Mouse (Mus musculus): Measurements from ENCODE around the gene Rnaseh2a. TPM values are rescaled to one million over a fixed set of nuclear protein-coding genes. Genes with fewer than 3 reads are reported as not detected.
A peak's percentile ranks its signal among the peaks of the same experiment; 100 is the strongest.

The Rnaseh2a gene
- total and polyA plus RNA-seq, 3 experiments = 105 to 109 TPM; not detected in 1

DNA sequence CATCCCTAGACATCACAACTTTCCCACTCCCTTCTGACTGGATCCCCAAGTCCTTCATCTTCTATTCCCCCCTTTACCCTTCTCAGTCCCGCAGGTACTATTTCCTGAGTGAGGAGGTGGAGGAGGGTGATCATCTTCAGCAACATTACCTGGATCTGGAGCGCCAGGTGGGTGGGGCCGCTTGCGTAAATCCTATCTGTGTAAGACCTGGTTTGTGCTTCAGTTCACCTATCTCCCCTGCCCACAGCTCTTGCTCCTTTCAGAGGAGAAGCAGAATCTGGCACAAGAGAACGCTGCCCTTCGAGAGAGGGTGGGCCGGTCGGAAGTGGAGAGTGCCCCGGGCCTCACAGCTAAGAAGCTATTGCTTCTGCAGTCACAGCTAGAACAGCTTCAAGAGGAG lies 24.8 kb upstream of the Rnaseh2a start:
- H3K27ac ChIP-seq (ENCODE audit: control insufficient read depth, low read depth, low read length) = no peak overlapping the region
- no peak for DNase-seq (ENCODE audit: low read depth, low spot score)
- no peaks in the 10 kb centered on the region for H3K9me3 ChIP-seq (replicated peaks; ENCODE audit: insufficient read depth, low read length)
- H3K27me3 ChIP-seq (ENCODE audit: control insufficient read depth in 1 of 2, insufficient read depth in 2 of 2, low read length in 2 of 2) = no peaks in the 10 kb centered on the region
- peaks cover 0 to 1% of the 10 kb centered on the region in 2 experiments; a peak in 1 of 4 replicates for H3K36me3 ChIP-seq (ENCODE audit: control insufficient read depth in 1 of 2, insufficient read depth in 2 of 2, low read length in 2 of 2)
- no peak overlapping the region for H3K4me3 ChIP-seq (ENCODE audit: control insufficient read depth in 1 of 2, insufficient read depth in 1 of 2, low read depth in 2 of 2, low read length in 2 of 2)
- no peak overlapping the region for H3K9ac ChIP-seq (ENCODE audit: control insufficient read depth, low read depth, low read length, poor library complexity, severe bottlenecking)
- no peaks in the 10 kb centered on the region; the same call in 1 of the 2 replicates for H3K79me2 ChIP-seq (ENCODE audit: control insufficient read depth, insufficient read depth, low read length, poor library complexity)
- H3K4me1 ChIP-seq (ENCODE audit: control insufficient read depth in 1 of 2, insufficient read depth in 2 of 2, low read length in 2 of 2) = peaks cover 0 to 11% of the 10 kb centered on the region in 2 experiments; a peak in 3 of 4 replicates
- TF ChIP-seq POLR2AphosphoS5 (IDR thresholded peaks at IDR 0.05; ENCODE audit: borderline replicate concordance, low read depth, low read length) = no peak
- TF ChIP-seq USF1 (IDR thresholded peaks at IDR 0.05; ENCODE audit: low read depth, low read length) = no peak
- no peak for TF ChIP-seq ETS1 (IDR thresholded peaks at IDR 0.05; ENCODE audit: low read depth, low read length)
- TF ChIP-seq ZMIZ1 (IDR thresholded peaks at IDR 0.05; ENCODE audit: low read depth, low read length) = no peak
- no peak for TF ChIP-seq USF2 (IDR thresholded peaks at IDR 0.05; ENCODE audit: borderline replicate concordance in 1 of 2, insufficient read depth in 1 of 2, low read depth in 1 of 2, low read length in 2 of 2)
- no peak for TF ChIP-seq GATA1 (IDR thresholded peaks at IDR 0.05; ENCODE audit: low read depth, low read length)
- TF ChIP-seq POLR2A (IDR thresholded peaks at IDR 0.05; ENCODE audit: control insufficient read depth in 1 of 2, insufficient read depth in 1 of 2, low read depth in 1 of 2, low read length in 2 of 2, poor library complexity in 1 of 2) = no peak
- no peak for TF ChIP-seq ZKSCAN1 (IDR thresholded peaks at IDR 0.05; ENCODE audit: low read depth, low read length)
- no peak for TF ChIP-seq MAZ (IDR thresholded peaks at IDR 0.05; ENCODE audit: low read depth, low read length)

DNA sequence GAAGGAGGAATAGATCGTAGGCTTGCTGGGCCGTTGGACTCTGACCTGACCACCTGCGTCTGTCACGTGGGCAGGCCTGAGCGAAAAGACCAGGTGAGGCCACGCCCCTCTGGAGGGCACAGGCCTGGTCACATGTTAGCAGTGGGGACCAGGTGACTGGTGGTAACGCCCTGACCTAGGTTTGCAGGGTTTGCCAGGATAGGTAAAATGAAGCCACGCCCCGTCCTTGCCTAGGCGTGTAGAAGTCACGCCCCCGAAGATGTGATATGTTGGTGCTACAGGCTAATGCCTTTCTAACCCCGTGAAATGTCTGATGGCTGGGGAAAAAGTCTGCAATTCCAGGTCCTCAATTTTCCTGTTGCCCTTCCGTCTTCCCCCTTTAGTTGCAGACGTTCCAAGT lies 21.3 kb upstream of the Rnaseh2a start:
- no peak for DNase-seq (ENCODE audit: low read depth, low spot score)
- TF ChIP-seq TBP (IDR thresholded peaks at IDR 0.05; ENCODE audit: low read depth, low read length) (no peak), ZMIZ1 (IDR thresholded peaks at IDR 0.05; ENCODE audit: low read depth, low read length) (0 out of 2 replicates have a peak, but pooled peaks have one; percentile 4), MXI1 (IDR thresholded peaks at IDR 0.05; ENCODE audit: low read depth, low read length) (0 out of 2 replicates have a peak, but pooled peaks have one; percentile 16), BHLHE40 (IDR thresholded peaks at IDR 0.05; ENCODE audit: borderline replicate concordance, low read depth, low read length) (no peak), USF1 (IDR thresholded peaks at IDR 0.05; ENCODE audit: low read depth, low read length) (0 out of 2 replicates have a peak, but pooled peaks have one; percentile 4)
- Histone ChIP-seq H3K4me1 (ENCODE audit: control insufficient read depth in 1 of 2, insufficient read depth in 2 of 2, low read length in 2 of 2) (peaks cover 0 to 21% of the 10 kb centered on the region in 2 experiments; a peak in 3 of 4 replicates), H3K9ac (ENCODE audit: control insufficient read depth, low read depth, low read length, poor library complexity, severe bottlenecking) (peak overlapping the region; percentile 80), H3K4me3 (ENCODE audit: control insufficient read depth in 1 of 2, insufficient read depth in 1 of 2, low read depth in 2 of 2, low read length in 2 of 2) (peak overlapping the region; percentile 75 to 81), H3K36me3 (ENCODE audit: control insufficient read depth in 1 of 2, insufficient read depth in 2 of 2, low read length in 2 of 2) (peaks cover 0 to 9% of the 10 kb centered on the region in 2 experiments; a peak in 2 of 4 replicates), H3K9me3 (replicated peaks; ENCODE audit: insufficient read depth, low read length) (no peaks in the 10 kb centered on the region), H3K27ac (ENCODE audit: control insufficient read depth, low read depth, low read length) (no peak overlapping the region; the same call in 1 of the 2 replicates), H3K79me2 (ENCODE audit: control insufficient read depth, insufficient read depth, low read length, poor library complexity) (no peaks in the 10 kb centered on the region; the same call in 1 of the 2 replicates), H3K27me3 (ENCODE audit: control insufficient read depth in 1 of 2, insufficient read depth in 2 of 2, low read length in 2 of 2) (no peaks in the 10 kb centered on the region)

DNA sequence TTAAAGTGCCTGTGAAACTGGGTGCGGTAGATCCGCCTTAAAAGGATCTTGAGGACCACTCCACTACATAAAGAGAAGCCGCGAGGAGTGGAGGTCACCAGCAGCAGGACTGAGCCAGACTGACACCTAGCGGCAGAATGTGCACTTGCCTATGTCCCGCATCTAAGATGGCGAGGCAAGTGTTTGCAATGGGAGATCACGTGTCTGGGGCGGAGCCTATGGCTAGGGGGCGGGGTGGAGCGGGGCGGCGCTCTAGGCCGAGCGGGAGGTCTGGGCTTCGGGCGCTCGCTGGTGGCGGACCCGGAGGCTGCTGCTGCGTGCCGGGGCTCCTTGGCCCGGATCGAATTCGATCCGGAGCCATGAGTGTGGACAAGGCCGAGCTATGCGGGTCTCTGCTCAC lies 20.8 kb upstream of the Rnaseh2a start, which contains the start of gene Hook2:
Gene Hook2 (plus strand): TSS at position 255 of the 400 bp plus-strand sequence.
- H3K4me1 ChIP-seq (ENCODE audit: control insufficient read depth in 1 of 2, insufficient read depth in 2 of 2, low read length in 2 of 2) = peaks cover 0 to 21% of the 10 kb centered on the region in 2 experiments; a peak in 3 of 4 replicates
- H3K4me3 ChIP-seq (ENCODE audit: control insufficient read depth in 1 of 2, insufficient read depth in 1 of 2, low read depth in 2 of 2, low read length in 2 of 2) = peak within 1 kb of the TSS; percentile 75 to 81
- TF ChIP-seq ZMIZ1 (IDR thresholded peaks at IDR 0.05; ENCODE audit: low read depth, low read length) = peak; percentile 24; the same call in 1 of the 2 replicates
- TF ChIP-seq POLR2AphosphoS5 (IDR thresholded peaks at IDR 0.05; ENCODE audit: borderline replicate concordance, low read depth, low read length) = no peak
- TF ChIP-seq MEF2A (IDR thresholded peaks at IDR 0.05; ENCODE audit: extremely low read depth, insufficient replicate concordance, low read depth, low read length, poor library complexity, severe bottlenecking) = no peak
- no peak for TF ChIP-seq KAT2A (conservative IDR thresholded peaks at IDR 0.05; ENCODE audit: low read depth, low read length)
- no peak; the same call in 1 of the 2 replicates for TF ChIP-seq CHD1 (IDR thresholded peaks at IDR 0.05; ENCODE audit: low read depth, low read length)
- peak; percentile 88 for TF ChIP-seq RAD21 (IDR thresholded peaks at IDR 0.05; ENCODE audit: low read depth, low read length)
- peak; percentile 87 for TF ChIP-seq SIN3A (IDR thresholded peaks at IDR 0.05; ENCODE audit: low read length)
- 0 out of 2 replicates have a peak, but pooled peaks have one; percentile 33 for TF ChIP-seq ELF1 (IDR thresholded peaks at IDR 0.05; ENCODE audit: low read depth, low read length)
- TF ChIP-seq TBP (IDR thresholded peaks at IDR 0.05; ENCODE audit: low read depth, low read length) = peak; percentile 77
- TF ChIP-seq CHD2 (IDR thresholded peaks at IDR 0.05; ENCODE audit: low read length) = no peak
- no peak for TF ChIP-seq TAL1 (IDR thresholded peaks at IDR 0.05; ENCODE audit: low read length)
- no peak for TF ChIP-seq GATA1 (IDR thresholded peaks at IDR 0.05; ENCODE audit: low read depth, low read length)
- no peak for TF ChIP-seq RCOR1 (IDR thresholded peaks at IDR 0.05; ENCODE audit: low read depth, low read length)
- TF ChIP-seq ZNF384 (IDR thresholded peaks at IDR 0.05; ENCODE audit: low read depth, low read length) = no peak
- peak; percentile 42 to 81; a peak in 3 of 4 replicates for TF ChIP-seq USF2 (IDR thresholded peaks at IDR 0.05; ENCODE audit: borderline replicate concordance in 1 of 2, insufficient read depth in 1 of 2, low read depth in 1 of 2, low read length in 2 of 2)
- TF ChIP-seq MYC (IDR thresholded peaks at IDR 0.05; ENCODE audit: low read depth, low read length) = no peak; the same call in 1 of the 2 replicates

More for the DNA sequence above, 20.8 kb upstream of the Rnaseh2a start, which contains the start of gene Hook2:
- Histone ChIP-seq H3K27me3 (ENCODE audit: control insufficient read depth in 1 of 2, insufficient read depth in 2 of 2, low read length in 2 of 2) (no peaks in the 10 kb centered on the region), H3K36me3 (ENCODE audit: control insufficient read depth in 1 of 2, insufficient read depth in 2 of 2, low read length in 2 of 2) (peaks cover 0 to 10% of the 10 kb centered on the region in 2 experiments; a peak in 2 of 4 replicates), H3K9ac (ENCODE audit: control insufficient read depth, low read depth, low read length, poor library complexity, severe bottlenecking) (peak within 1 kb of the TSS; percentile 87), H3K27ac (ENCODE audit: control insufficient read depth, low read depth, low read length) (peak within 1 kb of the TSS; percentile 68), H3K79me2 (ENCODE audit: control insufficient read depth, insufficient read depth, low read length, poor library complexity) (peaks cover 3% of the 10 kb centered on the region; the same call in 1 of the 2 replicates), H3K9me3 (replicated peaks; ENCODE audit: insufficient read depth, low read length) (no peaks in the 10 kb centered on the region)
- DNase-seq (ENCODE audit: low read depth, low spot score) = peak; percentile 99

Measured in MEL (cell line).